Mouse (Mus musculus): ENCODE data around the gene Dnajc21.

Gene Dnajc21

DNA sequence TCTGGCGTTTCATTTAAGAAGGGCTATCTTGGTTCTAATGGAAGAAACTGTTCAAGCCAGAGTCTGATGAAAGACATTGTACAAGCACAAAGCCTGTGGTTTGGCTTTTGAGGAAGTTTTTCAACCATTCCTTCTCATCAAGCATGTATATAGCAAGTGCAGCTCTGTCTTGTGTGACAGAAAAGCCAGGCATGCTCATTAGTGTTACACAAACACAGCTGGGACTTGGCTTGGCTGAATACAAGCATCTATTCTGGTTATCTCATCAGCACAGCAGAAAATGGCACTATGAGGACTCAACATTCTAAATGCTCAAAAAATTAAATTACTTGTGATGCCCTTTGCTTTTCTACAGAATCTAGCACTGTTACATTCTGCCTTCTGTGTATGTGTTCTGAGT lies 33.4 kb downstream of the Dnajc21 start:
- no peak for DNase-seq (ENCODE audit: inconsistent ontology term)

GRCm38 (mm10) chr15:10426545-10427266 lies 43.6 kb downstream of the Dnajc21 start:
- DNase-seq (ENCODE audit: inconsistent ontology term), result no peak

DNA sequence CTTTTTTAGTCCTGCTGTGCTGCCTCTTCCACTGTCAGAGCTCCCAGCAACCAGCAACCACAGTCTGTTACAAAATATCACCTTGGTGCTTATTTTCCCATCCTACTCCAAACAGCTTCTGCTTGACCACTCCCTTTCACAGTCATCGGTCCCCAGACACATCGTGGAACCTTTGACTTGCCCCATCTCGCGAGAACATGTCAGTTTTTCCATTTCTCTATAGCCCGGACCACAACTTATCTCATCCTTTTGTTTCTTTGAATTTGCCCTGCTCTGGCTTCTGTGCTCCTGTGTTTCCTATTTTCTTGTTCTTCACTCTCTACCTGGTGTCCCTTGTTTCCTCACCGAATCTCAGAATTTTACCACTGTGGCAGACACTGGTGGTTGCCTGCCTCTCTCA lies 44.2 kb downstream of the Dnajc21 start:
- no peak for DNase-seq (ENCODE audit: inconsistent ontology term)

DNA sequence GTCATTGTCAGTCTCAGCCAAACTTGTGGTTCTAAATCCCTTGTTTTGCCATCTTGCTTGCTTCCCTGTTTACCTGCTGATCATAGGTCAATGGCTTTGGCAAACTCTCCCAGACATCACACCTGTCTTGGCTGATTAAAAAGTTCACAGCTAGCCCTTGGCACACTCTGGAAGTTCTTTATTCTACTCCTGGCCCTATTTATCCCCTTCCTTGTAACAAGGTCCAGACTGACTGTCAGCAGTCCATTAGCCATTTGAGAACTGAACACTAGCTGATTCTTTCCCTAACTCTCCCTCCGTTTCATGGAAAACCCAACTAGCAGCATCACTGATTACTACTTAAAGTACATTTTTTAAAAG lies 48.6 kb downstream of the Dnajc21 start:
- no peak for DNase-seq (ENCODE audit: inconsistent ontology term)

- DNase-seq (ENCODE audit: inconsistent ontology term), result no peak
Observed at GRCm38 (mm10) chr15:10421138-10421784, 49.1 kb downstream of the Dnajc21 start.

DNA sequence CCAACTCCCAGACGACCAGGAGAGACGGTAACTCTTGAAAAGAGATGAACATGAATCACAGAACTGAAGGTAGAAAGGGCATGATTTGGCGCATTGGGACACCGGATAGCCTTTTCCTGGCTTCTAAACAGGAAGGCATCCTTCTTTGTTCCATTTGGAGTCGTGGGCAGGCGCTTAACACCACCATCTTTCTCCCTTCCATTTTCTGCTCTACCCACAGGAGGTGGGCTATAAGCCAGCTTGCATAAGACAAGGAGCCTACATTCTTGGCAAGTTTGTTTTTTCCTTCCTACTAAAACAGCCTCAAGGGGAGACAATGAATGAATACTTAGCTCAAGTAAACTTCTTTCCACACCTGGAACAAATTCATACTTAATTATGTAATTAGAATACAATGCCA lies 56.7 kb downstream of the Dnajc21 start:
- DNase-seq (ENCODE audit: inconsistent ontology term), result no peak

DNA sequence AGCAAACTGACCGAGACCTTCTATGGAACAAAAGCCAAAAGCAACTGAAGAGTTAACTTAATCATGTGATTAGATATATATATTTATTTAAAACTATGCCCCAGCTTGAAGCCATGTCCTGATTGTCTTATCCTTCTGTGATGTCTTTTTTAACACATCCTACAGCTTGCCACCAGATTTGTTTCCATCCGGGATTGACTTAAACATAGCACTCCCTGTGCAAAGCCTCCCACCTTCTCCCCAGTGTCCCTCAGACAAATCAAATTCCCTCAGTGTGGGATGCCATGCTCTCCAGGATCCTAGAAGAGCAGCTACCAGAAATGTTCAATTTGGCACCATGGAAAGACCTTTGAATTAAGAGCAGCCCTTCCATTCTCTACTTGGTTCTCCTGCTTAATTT lies 59.4 kb downstream of the Dnajc21 start:
- DNase-seq (ENCODE audit: inconsistent ontology term), result no peak

GRCm38 (mm10) chr15:10409842-10410241 lies 60.5 kb downstream of the Dnajc21 start:
- no peak for DNase-seq (ENCODE audit: inconsistent ontology term)

- peak; percentile 33 for DNase-seq (ENCODE audit: inconsistent ontology term)
Observed at GRCm38 (mm10) chr15:10400415-10400814, 69.9 kb downstream of the Dnajc21 start.

- DNase-seq (ENCODE audit: inconsistent ontology term), result peak; percentile 65
Observed at GRCm38 (mm10) chr15:10399795-10400194, 70.5 kb downstream of the Dnajc21 start.

Data from Muller cell, postnatal 12 days (primary cell).